Comparison of ENCODE assay signal across 26 mouse cellular contexts in the genomic region with DNA sequence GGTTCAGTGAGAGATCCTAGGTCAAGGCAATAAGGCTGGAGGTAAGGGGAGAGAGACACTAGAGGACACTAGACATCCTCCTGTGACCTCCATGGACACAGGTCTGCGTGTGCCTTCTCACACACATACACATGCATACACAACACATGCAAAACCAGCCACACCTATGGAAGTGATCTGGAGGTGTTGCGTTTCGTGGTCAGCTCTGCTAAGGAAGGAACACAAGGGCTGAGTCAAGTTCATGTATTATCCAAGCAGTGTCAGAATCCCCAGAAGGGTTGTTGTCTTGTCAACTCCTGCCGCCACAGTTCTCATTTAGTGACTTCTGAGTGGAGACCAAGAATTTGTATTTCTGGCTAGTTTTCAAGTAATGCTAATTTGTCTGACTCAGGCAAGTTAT. TPM values are rescaled to one million over a fixed set of nuclear protein-coding genes. Genes with fewer than 3 reads are reported as not detected.
DNase-seq lines count a peak whose midpoint lies in the region; ATAC-seq and TF ChIP-seq lines count a peak whose summit lies in the region.
"Had no signal": no experiment of that assay in that cellular context is flagged by ENCODE, and none has a peak within 500 bp of the region (broad histone marks: within the 10 kb centered on the region; RNA-seq: fewer than 3 reads in every experiment).

No protein-coding gene starts in this region.

- no peak for TF ChIP-seq CTCF in kidney, postnatal 0 days (IDR thresholded peaks at IDR 0.05; ENCODE audit: low read depth)

- whole genome bisulfite sequencing in kidney, postnatal 0 days: 86% methylated on average over 4 of the region's 4 CpGs
- 98% methylated on average over 4 of the region's 4 CpGs for WGBS in macrophage (ENCODE audit: missing documents)

- ATAC-seq in kidney, postnatal 0 days (replicated peaks; ENCODE audit: low FRiP score, low read depth): no peak
- ATAC-seq: forebrain, embryonic 13.5 days; forebrain, embryonic 16.5 days; intestine, postnatal 0 days; Patski had no signal

- H3K36me3 ChIP-seq in kidney, postnatal 0 days (ENCODE audit: insufficient read depth, low read length): no peaks in the 10 kb centered on the region
- H3K36me3 ChIP-seq in macrophage (ENCODE audit: inconsistent target): no peaks in the 10 kb centered on the region
- H3K36me3 ChIP-seq: hindbrain, embryonic 15.5 days had no signal

- no peaks in the 10 kb centered on the region for H3K4me1 ChIP-seq in kidney, postnatal 0 days (replicated peaks; ENCODE audit: insufficient read depth, low read length)
- H3K4me1 ChIP-seq: forebrain, embryonic 13.5 days; heart, embryonic 12.5 days had no signal

- H3K27me3 ChIP-seq in kidney, postnatal 0 days (ENCODE audit: insufficient read depth, low read length): no peaks in the 10 kb centered on the region
- H3K27me3 ChIP-seq: forebrain, embryonic 13.5 days; heart, embryonic 12.5 days; heart, embryonic 15.5 days; hindbrain, embryonic 15.5 days; Patski had no signal

- no peak overlapping the region for H3K9ac ChIP-seq in kidney, postnatal 0 days (ENCODE audit: low read depth, low read length)
- H3K9ac ChIP-seq: forebrain, embryonic 13.5 days; heart, embryonic 12.5 days; heart, embryonic 15.5 days; hindbrain, embryonic 15.5 days had no signal

- H3K4me2 ChIP-seq in kidney, postnatal 0 days (ENCODE audit: low read length): no peak overlapping the region
- H3K4me2 ChIP-seq: forebrain, embryonic 13.5 days; heart, embryonic 12.5 days; heart, embryonic 15.5 days; hindbrain, embryonic 15.5 days had no signal

- peak; percentile 11 for DNase-seq in kidney, postnatal 0 days (ENCODE audit: low spot score)
- no peak for DNase-seq in kidney, postnatal 14 days
- peak; percentile 77 for DNase-seq in Muller cell, postnatal 12 days (ENCODE audit: inconsistent ontology term)
- peak; percentile 54 to 70 for DNase-seq in natural killer cell, adult 2 months (ENCODE audit: low spot score in 2 of 2)
- no peak for DNase-seq in layer of hippocampus, adult 9-11 months
- DNase-seq in cerebellum, adult 9-10 months: no peak
- no peak for DNase-seq in lung, postnatal 36 days
- DNase-seq: adrenal gland, adult 8-10 months; adrenal gland, postnatal 25 days; cerebellum, adult 2 months; cerebellum, postnatal 10 days; cerebellum, postnatal 36 days; gastrocnemius, postnatal 10 days; gastrocnemius, postnatal 36 days; heart, adult 18-20 months; heart, postnatal 10 days; heart, postnatal 4 days had no signal

- H3K79me2 ChIP-seq in macrophage (ENCODE audit: inconsistent target): peaks cover 33% of the 10 kb centered on the region; the same call in 1 of the 2 replicates

- no peak overlapping the region for H3K4me3 ChIP-seq in kidney, postnatal 0 days (replicated peaks; ENCODE audit: low read depth, low read length)
- H3K4me3 ChIP-seq in macrophage (ENCODE audit: inconsistent target): no peak overlapping the region
- H3K4me3 ChIP-seq: forebrain, embryonic 10.5 days; forebrain, embryonic 13.5 days; heart, embryonic 12.5 days; heart, embryonic 15.5 days; hindbrain, embryonic 15.5 days had no signal

- H3K27ac ChIP-seq in kidney, postnatal 0 days: no peak overlapping the region
- peak overlapping the region; percentile 37 for H3K27ac ChIP-seq in macrophage
- H3K27ac ChIP-seq: forebrain, embryonic 10.5 days; forebrain, embryonic 13.5 days; heart, embryonic 15.5 days; hindbrain, embryonic 15.5 days had no signal

- no peaks in the 10 kb centered on the region for H3K9me3 ChIP-seq in kidney, postnatal 0 days (replicated peaks; ENCODE audit: low read length)
- H3K9me3 ChIP-seq: forebrain, embryonic 10.5 days; forebrain, embryonic 13.5 days; heart, embryonic 12.5 days; heart, embryonic 15.5 days; hindbrain, embryonic 15.5 days had no signal

RNA-seq across cellular contexts. Expression of a gene that starts 13.3 kb away (rescaled TPM):
- polyA plus RNA-seq in kidney, postnatal 0 days (2015; fragmentation: Nextera tagmentation; extraction: Ambion mirVana): 6.7 and 8.3 TPM in 2 replicates
- total RNA-seq in macrophage (2018; cell fraction: chromatin; rRNA removed): 10 to 100 TPM; 10.1 to 32.2 (median 24.0) TPM
- total RNA-seq in macrophage (2018; cell fraction: cytosol; rRNA removed): 10 to 100 TPM; 12.7 to 27.0 (median 18.4) TPM
- 10 to 100 TPM; 20.8 to 53.7 (median 31.5) TPM for total RNA-seq in macrophage (2018; cell fraction: nucleus; rRNA removed)
- polyA plus RNA-seq in macrophage (2018): 15.2 to 18.2 TPM (median 17.6 TPM) in 3 replicates

RNA-seq across cellular contexts. Expression of a gene that starts 48.4 kb away (rescaled TPM):
- 105 and 106 TPM in 2 replicates for polyA plus RNA-seq in kidney, postnatal 0 days (2015; fragmentation: Nextera tagmentation; extraction: Ambion mirVana)
- total RNA-seq in macrophage (2018; cell fraction: chromatin; rRNA removed): 1 to 10 TPM in 24 of 26 experiments, under 1 TPM in 2; 0.61 to 6.8 (median 2.9) TPM
- total RNA-seq in macrophage (2018; cell fraction: cytosol; rRNA removed): 10 to 100 TPM in 24 of 26 experiments, 1 to 10 TPM in 2; 9.2 to 17.7 (median 13.3) TPM
- total RNA-seq in macrophage (2018; cell fraction: nucleus; rRNA removed): 10 to 100 TPM in 4 of 26 experiments, 1 to 10 TPM in 22; 2.8 to 14.7 (median 5.6) TPM
- 16.5 to 24.6 TPM (median 17.8 TPM) in 3 replicates for polyA plus RNA-seq in macrophage (2018)

Comparison
In these comparisons a context has a peak if more than half of its experiments do, and no peak if none do; other contexts are left out.
1. DNase-seq: peak in kidney, postnatal 0 days (single experiment), Muller cell, postnatal 12 days (single experiment) and natural killer cell, adult 2 months (2 of 2); none in kidney, postnatal 14 days (single experiment), layer of hippocampus, adult 9-11 months (single experiment), cerebellum, adult 9-10 months (single experiment) and lung, postnatal 36 days (single experiment).